Mouse (Mus musculus) cerebellum, postnatal 14 days (tissue): Measurements from ENCODE around the gene Lgalsl.

Source experiments
- DNase-seq, 2 experiments: peaks; one replicate each; pipeline ENCODE4 v3.0.0; 2021; ENCODE audit warnings: mixed read lengths in 2 of 2

The Lgalsl gene

GRCm38 (mm10) chr11:20830686-20831505 lies at the start of gene Lgalsl:
Gene Lgalsl (minus strand): TSS chr11:20831056.
- DNase-seq: peak; percentile 86 to 90

- DNase-seq: peak; percentile 49 to 60
Observed at GRCm38 (mm10) chr11:20878644-20879043, 47.8 kb upstream of the Lgalsl start.

GRCm38 (mm10) chr11:20877578-20878096 lies 46.8 kb upstream of the Lgalsl start:
- DNase-seq: no peak

- DNase-seq: no peak
Observed at GRCm38 (mm10) chr11:20873386-20873785, 42.5 kb upstream of the Lgalsl start.

- DNase-seq: no peak
Observed at GRCm38 (mm10) chr11:20872911-20873310, 42.1 kb upstream of the Lgalsl start.

- no peak for DNase-seq
Observed at GRCm38 (mm10) chr11:20872444-20872843, 41.6 kb upstream of the Lgalsl start.

GRCm38 (mm10) chr11:20869927-20870326 lies 39.1 kb upstream of the Lgalsl start:
- DNase-seq: no peak

- no peak for DNase-seq
Observed at GRCm38 (mm10) chr11:20865450-20865849, 34.6 kb upstream of the Lgalsl start.

- DNase-seq: no peak
Observed at GRCm38 (mm10) chr11:20864647-20865046, 33.8 kb upstream of the Lgalsl start.

GRCm38 (mm10) chr11:20862101-20862500 lies 31.2 kb upstream of the Lgalsl start:
- DNase-seq: no peak

GRCm38 (mm10) chr11:20860351-20860750 lies 29.5 kb upstream of the Lgalsl start:
- DNase-seq: no peak

- no peak for DNase-seq
Observed at GRCm38 (mm10) chr11:20859858-20860257, 29.0 kb upstream of the Lgalsl start.

GRCm38 (mm10) chr11:20858921-20859668 lies 28.2 kb upstream of the Lgalsl start:
- peak; percentile 78 to 80 for DNase-seq

GRCm38 (mm10) chr11:20857921-20858320 lies 27.1 kb upstream of the Lgalsl start:
- no peak for DNase-seq

GRCm38 (mm10) chr11:20854032-20854741 lies 23.3 kb upstream of the Lgalsl start:
- no peak for DNase-seq

- DNase-seq: no peak
Observed at GRCm38 (mm10) chr11:20850196-20850595, 19.3 kb upstream of the Lgalsl start.

- DNase-seq: no peak
Observed at GRCm38 (mm10) chr11:20849403-20849802, 18.5 kb upstream of the Lgalsl start.

GRCm38 (mm10) chr11:20837366-20837765 lies 6.5 kb upstream of the Lgalsl start:
- DNase-seq: no peak

- peak; percentile 22 to 37 for DNase-seq
Observed at GRCm38 (mm10) chr11:20831600-20832137, 813 bp upstream of the Lgalsl start.

- peak; percentile 9 to 28 for DNase-seq
Observed at GRCm38 (mm10) chr11:20829993-20830685, 717 bp downstream of the Lgalsl start.

- DNase-seq: peak in 1 of 2 experiments; percentile 12
Observed at GRCm38 (mm10) chr11:20829056-20829686, 1.7 kb downstream of the Lgalsl start.

GRCm38 (mm10) chr11:20823961-20824360 lies 6.9 kb downstream of the Lgalsl start:
- DNase-seq: no peak
